Mouse (Mus musculus) heart, postnatal 25 days (tissue): Measurements from ENCODE around the gene Ggn. TPM values are rescaled to one million over a fixed set of nuclear protein-coding genes. Genes with fewer than 3 reads are reported as not detected.
"Not testable (repeated sequence)": the region's sequence is repeated elsewhere in the genome, so short reads cannot be mapped to it uniquely, and the experiment has no call there.

Experiments
- DNase-seq: peaks from one replicate; pipeline ENCODE4 v3.0.0; 2022; ENCODE audit warnings: low spot score
- intact Hi-C: fragments of 180-260 bp; cut with DNase I; formaldehyde crosslinking; loops from one replicate; pipeline ENCODE4 v1.15.1; 2025
- total RNA-seq, 2 experiments: library from RNA; stranded (reverse); gene quantifications; 2 replicates each; pipeline ENCODE4 v1.2.3; 2021

Gene Ggn
- total RNA-seq, 2 experiments from 2014 or later: 0.39 to 0.45 TPM

- intact Hi-C loops: no loop called here
- no peak for DNase-seq
Observed at GRCm38 (mm10) chr7:29202577-29202976, 32.6 kb downstream of the Ggn start.

GRCm38 (mm10) chr7:29211013-29211412 is 41.0 kb downstream of the Ggn start:
- intact Hi-C loops: not testable (repeated sequence)
- peak; percentile 16 for DNase-seq

- DNase-seq: peak; percentile 89
- intact Hi-C loops: no loop called here
Observed at GRCm38 (mm10) chr7:29211415-29212198, 41.6 kb downstream of the Ggn start.

DNA sequence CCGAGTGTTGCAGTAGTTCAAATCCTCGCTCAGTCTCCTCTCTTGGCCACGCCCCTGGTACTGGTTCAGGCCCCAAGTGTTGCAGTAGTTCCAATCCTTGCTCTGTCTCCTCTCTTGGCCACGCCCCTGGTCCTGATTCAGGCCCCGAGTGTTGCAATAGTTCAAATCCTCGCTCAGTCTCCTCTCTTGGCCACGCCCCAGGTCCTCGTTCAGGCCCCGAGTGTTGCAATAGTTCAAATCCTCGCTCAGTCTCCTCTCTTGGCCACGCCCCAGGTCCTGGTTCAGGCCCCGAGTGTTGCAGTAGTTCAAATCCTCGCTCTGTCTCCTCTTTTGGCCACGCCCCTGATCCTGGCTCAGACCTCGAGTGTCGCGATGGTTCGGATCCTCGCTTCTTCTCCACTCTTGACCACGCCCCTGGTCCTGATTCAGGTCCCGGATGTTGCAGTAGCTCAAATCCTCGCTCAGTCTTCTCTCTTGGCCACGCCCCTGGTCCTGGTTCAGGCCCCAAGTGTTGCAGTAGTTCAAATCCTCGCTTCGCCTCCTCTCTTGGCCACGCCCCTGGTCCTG is 42.3 kb downstream of the Ggn start:
- intact Hi-C loops: no loop called here
- DNase-seq: no peak

DNA sequence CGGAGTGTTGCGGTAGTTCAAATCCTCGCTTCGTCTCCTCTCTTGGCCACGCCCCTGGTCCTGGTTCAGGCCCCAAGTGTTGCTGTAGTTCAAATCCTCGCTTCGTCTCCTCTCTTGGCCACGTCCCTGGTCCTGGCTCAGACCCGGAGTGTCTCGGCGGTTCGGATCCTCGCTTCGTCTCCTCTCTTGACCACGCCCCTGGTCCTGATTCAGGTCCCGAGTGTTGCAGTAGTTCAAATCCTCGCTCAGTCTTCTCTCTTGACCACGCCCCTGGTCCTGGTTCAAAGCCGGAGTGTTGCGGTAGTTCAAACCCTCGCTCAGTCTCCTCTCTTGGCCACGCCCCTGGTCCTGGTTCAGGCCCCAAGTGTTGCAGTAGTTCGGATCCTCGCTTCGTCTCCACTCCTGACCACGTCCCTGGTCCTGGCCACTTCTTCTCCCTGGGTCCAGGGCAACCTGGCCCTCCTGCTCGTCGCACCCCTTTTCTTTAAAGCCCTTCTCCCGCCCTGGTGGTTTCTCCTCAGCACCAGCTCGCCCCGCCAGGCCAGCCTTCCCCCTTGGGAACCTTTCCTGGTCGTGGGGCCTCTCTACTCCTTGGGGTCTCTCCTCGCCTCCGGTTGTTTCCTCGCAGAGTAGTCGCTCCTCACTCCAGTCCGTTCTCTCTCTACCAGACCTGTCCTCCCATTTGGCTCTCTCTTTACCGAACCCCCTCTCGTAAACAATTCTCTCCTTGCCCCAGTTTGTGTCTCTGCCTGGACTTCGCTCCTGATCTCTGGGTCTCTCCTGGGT is 43.0 kb downstream of the Ggn start:
- intact Hi-C loops, DNase-seq: not testable (repeated sequence)

- intact Hi-C loops: no loop called here
- DNase-seq: no peak
Observed at GRCm38 (mm10) chr7:29213675-29214082, 43.7 kb downstream of the Ggn start, which contains the start of gene Catsperg1. Gene Catsperg1, minus strand, starts transcription at chr7:29214035.

DNA sequence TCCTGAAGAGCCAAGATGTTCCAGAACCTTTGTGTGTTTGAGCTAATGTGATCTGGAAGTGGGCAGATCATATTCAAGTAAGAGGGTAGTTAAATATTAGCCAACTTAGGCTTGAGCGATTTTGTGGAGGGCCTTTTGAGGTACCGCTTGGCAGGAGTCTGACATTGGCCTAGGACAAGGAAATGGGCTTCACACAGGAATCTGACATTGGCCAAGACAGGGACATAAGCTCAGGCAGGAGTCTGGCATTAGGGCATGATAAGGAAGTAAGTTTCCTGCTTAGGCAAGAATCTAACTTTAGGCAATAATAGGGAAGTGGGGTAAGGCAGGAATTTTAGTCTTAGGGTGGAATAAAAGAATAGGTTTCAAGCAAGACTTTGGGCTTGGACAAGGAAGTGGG is 44.2 kb downstream of the Ggn start:
- intact Hi-C loops: no loop called here
- no peak for DNase-seq

GRCm38 (mm10) chr7:29214846-29215245 is 44.8 kb downstream of the Ggn start:
- no peak for DNase-seq

More at GRCm38 (mm10) chr7:29214846-29215245, 44.8 kb downstream of the Ggn start:
- intact Hi-C loops: no loop called here

Other genes with a start within 250 kb of the Ggn start
- 100 to 1,000 TPM in 1 of 2 experiments, 10 to 100 TPM in 1; 77.0 to 101 TPM for gene Actn4, start 207.9 kb upstream of the Ggn start, total RNA-seq
- gene Eif3k, start 188.3 kb upstream of the Ggn start, total RNA-seq: 100 to 1,000 TPM; 148 to 164 TPM
- gene Map4k1, start 188.2 kb upstream of the Ggn start, total RNA-seq: 1 to 10 TPM in 1 of 2 experiments, under 1 TPM in 1; 0.44 to 1.3 TPM
- not detected for gene Ryr1, start 45.0 kb upstream of the Ggn start, total RNA-seq
- 1 to 10 TPM; 1.4 TPM for gene Rasgrp4, start 35.4 kb upstream of the Ggn start, total RNA-seq
- 10 to 100 TPM; 11.2 to 11.4 TPM for gene Fam98c, start 14.0 kb upstream of the Ggn start, total RNA-seq
- gene Spred3, start 201 bp downstream of the Ggn start, total RNA-seq: under 1 TPM; 0.36 to 0.49 TPM
- gene Psmd8, start 10.5 kb downstream of the Ggn start, total RNA-seq: 100 to 1,000 TPM; 118 to 125 TPM
- gene Catsperg1, start 43.8 kb downstream of the Ggn start, total RNA-seq: under 1 TPM; 0.16 to 0.34 TPM
- 1 to 10 TPM; 2.4 to 2.5 TPM for gene Kcnk6, start 62.3 kb downstream of the Ggn start, total RNA-seq
- gene Yif1b, start 68.1 kb downstream of the Ggn start, total RNA-seq: 10 to 100 TPM; 75.2 to 78.9 TPM
- 1 to 10 TPM in 1 of 2 experiments, under 1 TPM in 1; 0.73 to 3.7 TPM for gene 2200002D01Rik, start 78.3 kb downstream of the Ggn start, total RNA-seq
- gene Spint2, start 111.7 kb downstream of the Ggn start, total RNA-seq: 10 to 100 TPM; 33.5 to 37.1 TPM
- gene Ppp1r14a, start 119.1 kb downstream of the Ggn start, total RNA-seq: 1 to 10 TPM; 9.6 to 9.9 TPM
- gene Dpf1, start 133.7 kb downstream of the Ggn start, total RNA-seq: under 1 TPM in 1 of 2 experiments, not detected in 1; 0.53 TPM